ENCODE assay signal across 2 mouse cellular contexts in the genomic region with DNA sequence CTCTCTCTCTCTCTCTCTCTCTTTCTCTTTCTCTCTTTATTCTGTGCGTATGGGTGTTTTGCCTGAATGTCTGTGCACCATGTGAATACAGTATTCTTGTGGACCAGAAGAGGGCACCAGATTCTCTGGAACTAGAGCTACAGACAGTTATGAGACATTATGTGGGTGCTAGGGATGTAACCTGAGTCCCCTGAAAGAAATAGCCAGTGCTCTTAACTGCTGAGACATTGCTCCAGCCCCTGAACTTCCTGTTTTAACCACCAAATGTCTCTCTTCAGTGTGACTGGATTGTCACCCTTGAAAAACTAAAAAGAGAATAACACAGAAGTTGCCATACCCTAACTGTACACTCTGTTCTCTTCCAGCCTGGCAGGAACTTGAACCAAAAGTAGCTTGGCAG.
TF ChIP-seq lines count a peak whose summit lies in the region.

No protein-coding gene starts in this region.

TF ChIP-seq in CH12.LX, 34 proteins besides CTCF, POLR2A, EP300 and RAD21:
- peak; percentile 48; the same call in 1 of the 2 replicates for TF ChIP-seq ETS1 (conservative IDR thresholded peaks at IDR 0.05; ENCODE audit: low read depth, low read length)
- TF ChIP-seq GABPA (IDR thresholded peaks at IDR 0.05; ENCODE audit: insufficient replicate concordance, low read depth, low read length) = no peak

TF ChIP-seq in myocyte, 11 proteins besides CTCF, POLR2A, EP300 and RAD21:
- TF ChIP-seq MAX (IDR thresholded peaks at IDR 0.05; ENCODE audit: low read depth) (no peak), TCF3 (IDR thresholded peaks at IDR 0.05; ENCODE audit: insufficient read length, low read depth) (no peak), TCF12 (IDR thresholded peaks at IDR 0.05; ENCODE audit: insufficient read depth, poor library complexity, severe bottlenecking) (no peak), MYOG (IDR thresholded peaks at IDR 0.05; ENCODE audit: control insufficient read depth in 1 of 3, insufficient read depth in 1 of 3, insufficient read length in 2 of 3, low read depth in 2 of 3) (no peak), E2F4 (IDR thresholded peaks at IDR 0.05; ENCODE audit: insufficient read depth) (no peak), SRF (IDR thresholded peaks at IDR 0.05; ENCODE audit: control insufficient read depth, insufficient read length, low read depth) (no peak), REST (IDR thresholded peaks at IDR 0.05; ENCODE audit: insufficient read depth, insufficient read length) (no peak), POLR2AphosphoS2 (IDR thresholded peaks at IDR 0.05; ENCODE audit: insufficient read length, low read depth) (no peak), CEBPB (IDR thresholded peaks at IDR 0.05; ENCODE audit: insufficient read depth, poor library complexity, severe bottlenecking) (no peak), MYOD1 (IDR thresholded peaks at IDR 0.05; ENCODE audit: control insufficient read depth in 1 of 3, insufficient read length in 2 of 3, low read depth in 2 of 3) (no peak), USF1 (IDR thresholded peaks at IDR 0.05; ENCODE audit: low read depth) (no peak)
